Mouse (Mus musculus): ENCODE measurements at regions not wholly inside any gene's neighbourhood (a gene's known extent, or its start where the extent isn't known, plus 50 kb on each side); places are given as distances from the start of the nearest gene placed in this dataset.

DNA sequence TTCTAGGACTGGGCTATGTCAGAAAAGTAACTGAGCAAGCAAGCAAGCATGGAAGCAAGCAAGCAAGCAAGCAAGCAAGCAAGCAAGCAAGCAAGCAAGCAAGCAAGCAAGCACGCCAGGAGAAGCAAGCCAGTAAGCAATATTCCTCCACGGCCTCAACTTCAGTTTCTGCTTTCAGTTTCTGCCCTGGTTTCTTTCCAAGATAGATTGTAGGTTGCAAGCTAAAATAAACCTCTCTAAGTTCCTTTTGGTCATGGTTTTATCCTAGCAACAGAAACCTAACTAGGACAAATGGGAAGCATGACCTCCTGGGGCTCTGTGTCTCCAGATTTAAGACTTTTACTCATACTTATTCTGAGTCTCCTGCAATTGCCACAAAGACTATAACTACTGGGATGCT lies 271.0 kb downstream of the Hace1 start:
- TF ChIP-seq POLR2A (IDR thresholded peaks at IDR 0.05; ENCODE audit: borderline replicate concordance, insufficient read depth, low read length) (no peak), CTCF (IDR thresholded peaks at IDR 0.05; ENCODE audit: borderline replicate concordance, insufficient read depth, low read depth, low read length) (no peak)
